Mouse (Mus musculus): Measurements from ENCODE around the gene 2700049A03Rik.
"Not testable (repeated sequence)": the region's sequence is repeated elsewhere in the genome, so short reads cannot be mapped to it uniquely, and the experiment has no call there.

The 2700049A03Rik gene

GRCm38 (mm10) chr12:71136130-71136973, at the start of gene 2700049A03Rik, which contains the start of gene Timm9:
Gene 2700049A03Rik, plus strand, starts transcription at chr12:71136848.
Gene Timm9, minus strand, starts transcription at chr12:71136684.
- DNase-seq (ENCODE audit: low spot score), result peak; percentile 89

GRCm38 (mm10) chr12:71104275-71104674, 32.4 kb upstream of the 2700049A03Rik start:
- not testable (repeated sequence) for DNase-seq (ENCODE audit: low spot score)

GRCm38 (mm10) chr12:71107216-71107771, 29.4 kb upstream of the 2700049A03Rik start:
- no peak for DNase-seq (ENCODE audit: low spot score)

- peak; percentile 37 for DNase-seq (ENCODE audit: low spot score)
These were observed 25.3 kb upstream of the 2700049A03Rik start, which contains the start of gene Tomm20l for GRCm38 (mm10) chr12:71111331-71111730. Gene Tomm20l, plus strand, starts transcription at chr12:71111428.

GRCm38 (mm10) chr12:71113074-71113473, 23.6 kb upstream of the 2700049A03Rik start:
- no peak for DNase-seq (ENCODE audit: low spot score)

GRCm38 (mm10) chr12:71113675-71114288, 22.9 kb upstream of the 2700049A03Rik start:
- DNase-seq (ENCODE audit: low spot score), result peak; percentile 55

- no peak for DNase-seq (ENCODE audit: low spot score)
These were observed 20.2 kb upstream of the 2700049A03Rik start for GRCm38 (mm10) chr12:71116411-71116810.

- DNase-seq (ENCODE audit: low spot score), result no peak
These were observed 13.9 kb upstream of the 2700049A03Rik start for GRCm38 (mm10) chr12:71122731-71123130.

GRCm38 (mm10) chr12:71123286-71123685, 13.4 kb upstream of the 2700049A03Rik start:
- DNase-seq (ENCODE audit: low spot score), result no peak

GRCm38 (mm10) chr12:71135581-71135980, 1.1 kb upstream of the 2700049A03Rik start:
- no peak for DNase-seq (ENCODE audit: low spot score)

GRCm38 (mm10) chr12:71136974-71137491, 385 bp downstream of the 2700049A03Rik start:
- DNase-seq (ENCODE audit: low spot score), result peak; percentile 95

GRCm38 (mm10) chr12:71137686-71138085, 1.0 kb downstream of the 2700049A03Rik start:
- no peak for DNase-seq (ENCODE audit: low spot score)

- no peak for DNase-seq (ENCODE audit: low spot score)
These were observed 2.7 kb downstream of the 2700049A03Rik start for GRCm38 (mm10) chr12:71139258-71139828.

- no peak for DNase-seq (ENCODE audit: low spot score)
These were observed 4.5 kb downstream of the 2700049A03Rik start for GRCm38 (mm10) chr12:71141189-71141588.

GRCm38 (mm10) chr12:71147641-71148040, 11.0 kb downstream of the 2700049A03Rik start:
- peak; percentile 75 for DNase-seq (ENCODE audit: low spot score)

- DNase-seq (ENCODE audit: low spot score), result no peak
These were observed 12.2 kb downstream of the 2700049A03Rik start for GRCm38 (mm10) chr12:71148801-71149200.

- DNase-seq (ENCODE audit: low spot score), result no peak
These were observed 12.8 kb downstream of the 2700049A03Rik start for GRCm38 (mm10) chr12:71149456-71149855.

GRCm38 (mm10) chr12:71150167-71150566, 13.5 kb downstream of the 2700049A03Rik start:
- DNase-seq (ENCODE audit: low spot score), result no peak

GRCm38 (mm10) chr12:71154979-71155378, 18.3 kb downstream of the 2700049A03Rik start:
- no peak for DNase-seq (ENCODE audit: low spot score)

- no peak for DNase-seq (ENCODE audit: low spot score)
These were observed 21.3 kb downstream of the 2700049A03Rik start for GRCm38 (mm10) chr12:71157974-71158373.

GRCm38 (mm10) chr12:71164410-71164809, 27.8 kb downstream of the 2700049A03Rik start:
- DNase-seq (ENCODE audit: low spot score), result no peak

GRCm38 (mm10) chr12:71169911-71170310, 33.3 kb downstream of the 2700049A03Rik start:
- DNase-seq (ENCODE audit: low spot score), result no peak
